Mouse (Mus musculus): Measurements from ENCODE around the gene E030018B13Rik. TPM values are rescaled to one million over a fixed set of nuclear protein-coding genes. Genes with fewer than 3 reads are reported as not detected.
A peak's percentile ranks its signal among the peaks of the same experiment; 100 is the strongest.

The E030018B13Rik gene
- total RNA-seq, 2 experiments from 2014 or later = not detected

GRCm38 (mm10) chr7:63933905-63934304, 17.2 kb downstream of the E030018B13Rik start:
- Histone ChIP-seq H3K4me3 (no peak overlapping the region), H3K27ac (peak overlapping the region; percentile 62)
- no peak for TF ChIP-seq CTCF (IDR thresholded peaks at IDR 0.05)
- intact Hi-C loops (cut with DNase I) = loop anchor here (10.0 kb wide), 1 partner anchor 589 kb away; no protein-coding TSS in a partner anchor
- DNase-seq (ENCODE audit: extremely low spot score in 1 of 2, low spot score in 2 of 2) = no peak

GRCm38 (mm10) chr7:63934530-63934929, 17.9 kb downstream of the E030018B13Rik start:
- no peak for TF ChIP-seq CTCF (IDR thresholded peaks at IDR 0.05)
- intact Hi-C loops (cut with DNase I) = loop anchor here (10.0 kb wide), 1 partner anchor 590 kb away; no protein-coding TSS in a partner anchor
- peak overlapping the region; percentile 99 for H3K27ac ChIP-seq
- peak overlapping the region; percentile 99 for H3K4me3 ChIP-seq
- DNase-seq (ENCODE audit: extremely low spot score in 1 of 2, low spot score in 2 of 2) = no peak

- peak overlapping the region; percentile 99 for H3K27ac ChIP-seq
- peak overlapping the region; percentile 99 for H3K4me3 ChIP-seq
- no peak for DNase-seq (ENCODE audit: extremely low spot score in 1 of 2, low spot score in 2 of 2)
- TF ChIP-seq CTCF (IDR thresholded peaks at IDR 0.05) = no peak
- intact Hi-C loops (cut with DNase I) = loop anchor here (1.0 to 10.0 kb wide), 6 partner anchors 10 to 591 kb away; partner anchors contain the start of gene Mtmr10
Measured at GRCm38 (mm10) chr7:63935809-63936187, 19.1 kb downstream of the E030018B13Rik start.

GRCm38 (mm10) chr7:63936188-63936985, 19.7 kb downstream of the E030018B13Rik start:
- peak; percentile 76 to 78 for DNase-seq (ENCODE audit: extremely low spot score in 1 of 2, low spot score in 2 of 2)
- Histone ChIP-seq H3K4me3 (peak overlapping the region; percentile 99), H3K27ac (peak overlapping the region; percentile 99)
- intact Hi-C loops (cut with DNase I) = loop anchor here (1.0 to 10.0 kb wide), 6 partner anchors 11 to 592 kb away; partner anchors contain the start of gene Mtmr10
- peak; percentile 43 for TF ChIP-seq CTCF (IDR thresholded peaks at IDR 0.05)

- DNase-seq (ENCODE audit: extremely low spot score in 1 of 2, low spot score in 2 of 2) = no peak
- no peak for TF ChIP-seq CTCF (IDR thresholded peaks at IDR 0.05)
- Histone ChIP-seq H3K27ac (peak overlapping the region; percentile 99), H3K4me3 (peak overlapping the region; percentile 99)
- intact Hi-C loops (cut with DNase I) = loop anchor here (1.0 to 10.0 kb wide), 8 partner anchors 12 to 592 kb away; partner anchors contain the start of gene Mtmr10
Measured at GRCm38 (mm10) chr7:63936986-63937235, 20.3 kb downstream of the E030018B13Rik start.

- Histone ChIP-seq H3K27ac (peak overlapping the region; percentile 99), H3K4me3 (peak overlapping the region; percentile 99)
- TF ChIP-seq CTCF (IDR thresholded peaks at IDR 0.05) = no peak; the same call in 1 of the 2 replicates
- peak; percentile 68 to 73 for DNase-seq (ENCODE audit: extremely low spot score in 1 of 2, low spot score in 2 of 2)
- intact Hi-C loops (cut with DNase I) = loop anchor here (1.0 to 10.0 kb wide), 7 partner anchors 40 to 593 kb away; partner anchors contain the start of gene Mtmr10
Measured at GRCm38 (mm10) chr7:63937236-63938065, 20.8 kb downstream of the E030018B13Rik start.

GRCm38 (mm10) chr7:63938066-63938913, 21.6 kb downstream of the E030018B13Rik start:
- Histone ChIP-seq H3K4me3 (peak overlapping the region; percentile 99), H3K27ac (peak overlapping the region; percentile 99)
- TF ChIP-seq CTCF (IDR thresholded peaks at IDR 0.05) = no peak
- peak in 1 of 2 experiments; percentile 72 for DNase-seq (ENCODE audit: extremely low spot score in 1 of 2, low spot score in 2 of 2)
- intact Hi-C loops (cut with DNase I) = loop anchor here (2.0 to 10.0 kb wide), 5 partner anchors 95 to 593 kb away; partner anchors contain the start of gene Mtmr10

- peak within 1 kb of the TSS; percentile 100 for H3K27ac ChIP-seq
- TF ChIP-seq CTCF (IDR thresholded peaks at IDR 0.05) = no peak
- peak; percentile 97 to 99 for DNase-seq (ENCODE audit: extremely low spot score in 1 of 2, low spot score in 2 of 2)
- intact Hi-C loops (cut with DNase I) = loop anchor here (2.0 to 10.0 kb wide), 5 partner anchors 94 to 594 kb away; partner anchors contain the start of gene Mtmr10
- H3K4me3 ChIP-seq = peak within 1 kb of the TSS; percentile 99
Measured at GRCm38 (mm10) chr7:63938914-63939396, 22.3 kb downstream of the E030018B13Rik start, which contains the start of gene Klf13. Gene Klf13, minus strand, starts transcription at chr7:63938915.

GRCm38 (mm10) chr7:63939397-63939951, 22.8 kb downstream of the E030018B13Rik start:
- DNase-seq (ENCODE audit: extremely low spot score in 1 of 2, low spot score in 2 of 2) = peak in 1 of 2 experiments; percentile 72
- peak; percentile 1; the same call in 1 of the 2 replicates for TF ChIP-seq CTCF (IDR thresholded peaks at IDR 0.05)
- peak overlapping the region; percentile 100 for H3K27ac ChIP-seq
- intact Hi-C loops (cut with DNase I) = loop anchor here (2.0 to 10.0 kb wide), 5 partner anchors 93 to 595 kb away; partner anchors contain the start of gene Mtmr10
- H3K4me3 ChIP-seq = peak overlapping the region; percentile 99

- no peak for DNase-seq (ENCODE audit: extremely low spot score in 1 of 2, low spot score in 2 of 2)
- no peak for TF ChIP-seq CTCF (IDR thresholded peaks at IDR 0.05)
- H3K4me3 ChIP-seq = no peak overlapping the region
- peak overlapping the region; percentile 100; the same call in 1 of the 2 replicates for H3K27ac ChIP-seq
- intact Hi-C loops (cut with DNase I) = no loop called here
Measured at GRCm38 (mm10) chr7:63940321-63940720, 23.7 kb downstream of the E030018B13Rik start.
